Mouse (Mus musculus) liver, embryonic 12.5 days (tissue): ENCODE results near the gene Crtc3. TPM values are rescaled to one million over a fixed set of nuclear protein-coding genes. Genes with fewer than 3 reads are reported as not detected.

Experiments
- ATAC-seq: fragments of 200-750 bp; cut with Nextera tagmentation; 2 replicates; pipeline ENCODE4 v1.8.0; 2017; ENCODE audit warnings: moderate number of reproducible peaks, mild to moderate bottlenecking, moderate library complexity
- H3K27ac ChIP-seq: fragments of 300-500 bp; sonication (generic); 2 replicates; pipeline ENCODE4 v1.5.1; 2016; ENCODE audit warnings: mild to moderate bottlenecking
- H3K27me3 ChIP-seq: fragments of 300-500 bp; sonication (generic); replicated peaks from 2 replicates; pipeline ENCODE4 v1.6.1; 2016; ENCODE audit warnings: mild to moderate bottlenecking, moderate library complexity
- H3K36me3 ChIP-seq: fragments of 300-500 bp; sonication (generic); 2 replicates; pipeline ENCODE4 v1.6.1; 2016; ENCODE audit warnings: mild to moderate bottlenecking, moderate library complexity
- H3K4me1 ChIP-seq: fragments of 300-500 bp; sonication (generic); 2 replicates; pipeline ENCODE4 v1.6.1; 2016
- H3K4me2 ChIP-seq: fragments of 300-500 bp; sonication (generic); 2 replicates; pipeline ENCODE4 v1.6.1; 2016; ENCODE audit warnings: mild to moderate bottlenecking, moderate library complexity
- H3K4me3 ChIP-seq: fragments of 300-500 bp; sonication (generic); 2 replicates; pipeline ENCODE4 v1.5.1; 2016; ENCODE audit warnings: mild to moderate bottlenecking, moderate library complexity
- H3K9ac ChIP-seq: fragments of 300-500 bp; sonication (generic); 2 replicates; pipeline ENCODE4 v1.6.1; 2016; ENCODE audit warnings: mild to moderate bottlenecking, moderate library complexity
- H3K9me3 ChIP-seq: fragments of 300-500 bp; sonication (generic); replicated peaks from 2 replicates; pipeline ENCODE4 v1.6.1; 2016; ENCODE audit warnings: mild to moderate bottlenecking, moderate library complexity
- WGBS: fragments of 180-500 bp; shearing (Covaris S2); methylation state at CpG from one replicate; pipeline ENCODE4 v1.1.7; 2016; ENCODE audit not compliant: insufficient replicate concordance; 5-methylcytosine and 5-hydroxymethylcytosine counted together
- polyA plus RNA-seq: library from polyadenylated mRNA; unstranded; fragments of >200 nt; fragmentation: Nextera tagmentation; extraction: Ambion mirVana; gene quantifications from 2 replicates; pipeline ENCODE4 v1.2.1, GENCODE M21; 2016

The Crtc3 gene
- polyA plus RNA-seq, 1 experiment from 2014 or later, result 7.1 TPM

DNA sequence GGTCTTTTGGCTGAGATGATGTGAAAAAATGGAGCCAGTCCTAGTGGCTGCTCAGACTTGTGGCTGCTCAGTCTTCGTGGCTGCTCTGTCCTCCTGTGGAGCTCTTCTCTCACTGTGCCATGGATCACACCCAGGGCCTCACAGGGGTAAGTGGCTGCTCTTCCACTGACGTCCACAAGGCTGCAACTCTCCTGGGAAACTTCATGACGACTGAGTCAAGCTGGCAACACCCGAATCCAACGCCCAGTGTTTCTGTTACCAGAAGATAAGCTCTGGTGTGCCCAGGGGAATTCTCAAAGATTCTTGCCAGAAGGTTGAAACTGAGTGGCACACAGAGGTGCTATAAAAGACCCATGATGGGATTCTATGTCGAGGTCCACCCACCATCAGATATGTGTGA lies 13.8 kb upstream of the Crtc3 start:
- 0 out of 2 replicates have a peak overlapping the region, but pooled peaks have one; percentile 36 for H3K27ac ChIP-seq
- peaks cover 24% of the 10 kb centered on the region for H3K4me1 ChIP-seq
- peak overlapping the region; percentile 12; the same call in 1 of the 2 replicates for H3K4me2 ChIP-seq
- no peak overlapping the region for H3K4me3 ChIP-seq
- H3K9me3 ChIP-seq, result no peaks in the 10 kb centered on the region
- H3K36me3 ChIP-seq, result no peaks in the 10 kb centered on the region
- peak; percentile 84 for ATAC-seq
- no peak overlapping the region for H3K9ac ChIP-seq
- no peaks in the 10 kb centered on the region for H3K27me3 ChIP-seq
- WGBS, result 33% methylated on average over 6 of the region's 6 CpGs

DNA sequence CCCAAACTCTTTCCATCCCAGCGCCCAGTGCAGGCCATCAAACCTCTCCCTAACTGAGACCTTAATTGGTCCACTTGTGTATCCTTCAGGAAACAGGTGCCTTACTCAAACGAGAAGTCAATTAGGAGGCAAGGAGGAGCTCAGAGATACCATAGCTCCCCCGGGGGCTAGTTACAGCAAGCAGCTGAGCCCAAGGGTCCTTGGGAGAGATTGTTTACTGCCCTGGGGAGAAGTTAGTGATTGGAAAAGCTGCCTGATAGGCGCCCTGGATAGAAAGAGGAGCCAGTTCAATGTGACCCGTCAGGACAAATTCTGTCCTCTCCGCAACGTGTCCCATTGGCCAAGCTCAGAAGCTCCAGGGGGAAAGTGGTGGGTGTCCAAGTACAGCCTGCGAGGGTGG lies 11.0 kb upstream of the Crtc3 start:
- Histone ChIP-seq H3K4me3 (no peak overlapping the region), H3K4me1 (peaks cover 41% of the 10 kb centered on the region), H3K9me3 (no peaks in the 10 kb centered on the region), H3K9ac (no peak overlapping the region), H3K4me2 (no peak overlapping the region), H3K36me3 (no peaks in the 10 kb centered on the region), H3K27ac (no peak overlapping the region), H3K27me3 (no peaks in the 10 kb centered on the region)
- WGBS, result 52% methylated on average over 8 of the region's 8 CpGs
- ATAC-seq, result no peak

DNA sequence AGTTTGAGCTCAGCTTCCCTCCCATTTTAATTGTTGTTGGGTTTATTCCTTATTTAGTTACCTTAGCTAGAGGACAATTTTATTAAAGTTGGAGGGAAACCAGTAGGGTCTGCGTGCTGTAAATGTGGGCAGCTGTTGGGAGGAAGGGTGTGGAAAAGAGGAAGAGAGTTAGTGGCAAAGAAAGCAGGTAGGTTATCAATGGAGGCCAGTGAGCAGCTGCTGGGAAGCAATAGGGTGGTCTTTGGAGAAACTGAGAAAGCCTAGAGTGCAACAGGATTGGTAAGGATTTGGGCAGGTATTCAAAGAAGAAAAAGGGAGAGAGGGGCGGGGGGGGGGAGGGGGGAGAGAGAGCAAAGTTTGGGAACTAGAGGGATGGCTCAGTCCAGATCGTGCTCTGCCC lies 10.3 kb upstream of the Crtc3 start:
- Histone ChIP-seq H3K4me1 (peaks cover 37% of the 10 kb centered on the region), H3K4me2 (no peak overlapping the region), H3K4me3 (no peak overlapping the region), H3K9ac (no peak overlapping the region), H3K9me3 (0 out of 2 replicates have a peak, but pooled peaks cover 5% of the 10 kb centered on the region), H3K36me3 (no peaks in the 10 kb centered on the region), H3K27me3 (no peaks in the 10 kb centered on the region), H3K27ac (no peak overlapping the region)
- ATAC-seq, result no peak
- whole genome bisulfite sequencing, result 52% methylated on average over 2 of the region's 3 CpGs

DNA sequence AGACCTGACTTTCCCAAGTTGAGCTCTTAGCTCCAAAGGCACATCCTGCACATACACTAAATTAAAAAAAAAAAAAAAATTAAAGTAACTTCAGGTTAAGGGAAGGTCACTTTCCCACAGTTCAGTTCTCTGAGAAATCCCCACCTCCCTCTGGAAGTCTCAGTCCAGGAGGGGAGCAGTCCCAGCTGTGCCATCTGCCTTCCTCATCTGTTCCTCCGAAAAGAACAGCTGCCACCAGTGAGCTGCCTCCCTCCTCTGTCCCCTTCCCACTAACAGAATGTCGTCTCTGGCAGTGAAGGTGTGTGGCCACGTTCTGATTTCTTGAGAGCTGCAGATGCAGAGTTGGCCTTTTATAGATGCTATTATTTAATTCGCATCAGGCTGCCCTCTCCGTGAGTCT lies 9.2 kb upstream of the Crtc3 start:
- WGBS, result 70% methylated on average over 5 of the region's 5 CpGs
- Histone ChIP-seq H3K9me3 (0 out of 2 replicates have a peak, but pooled peaks cover 5% of the 10 kb centered on the region), H3K36me3 (no peaks in the 10 kb centered on the region), H3K4me3 (no peak overlapping the region), H3K4me2 (no peak overlapping the region), H3K9ac (no peak overlapping the region), H3K27ac (no peak overlapping the region), H3K4me1 (peaks cover 26% of the 10 kb centered on the region), H3K27me3 (no peaks in the 10 kb centered on the region)
- no peak for ATAC-seq

DNA sequence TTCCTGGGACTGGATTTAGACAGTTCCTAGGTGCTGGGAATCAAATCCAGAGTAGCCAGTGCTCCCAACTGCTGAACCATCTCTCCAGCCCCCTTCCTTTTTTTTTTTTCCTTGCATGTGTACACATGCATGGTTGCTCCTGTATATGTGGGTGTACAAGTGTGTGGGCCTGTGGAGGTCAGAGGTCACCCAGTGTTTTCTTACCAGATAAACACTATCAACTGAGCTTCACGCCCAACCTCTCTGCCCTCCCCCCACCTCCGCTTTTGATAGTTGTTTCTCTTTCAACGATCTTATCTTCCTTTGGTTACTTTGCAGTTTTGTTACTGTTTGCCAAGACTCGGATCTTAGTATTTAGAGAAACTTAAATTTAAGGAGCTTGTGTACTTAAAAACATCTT lies 8.2 kb upstream of the Crtc3 start:
- H3K27me3 ChIP-seq, result no peaks in the 10 kb centered on the region
- no peak overlapping the region for H3K9ac ChIP-seq
- no peaks in the 10 kb centered on the region for H3K36me3 ChIP-seq
- H3K4me3 ChIP-seq, result no peak overlapping the region
- no peak overlapping the region for H3K27ac ChIP-seq
- peaks cover 18% of the 10 kb centered on the region for H3K4me1 ChIP-seq
- 0 out of 2 replicates have a peak overlapping the region, but pooled peaks have one; percentile 1 for H3K4me2 ChIP-seq
- 0 out of 2 replicates have a peak, but pooled peaks cover 5% of the 10 kb centered on the region for H3K9me3 ChIP-seq
- 9% methylated on average over 4 of the region's 4 CpGs for WGBS
- ATAC-seq, result peak; percentile 37; the same call in 1 of the 2 replicates

DNA sequence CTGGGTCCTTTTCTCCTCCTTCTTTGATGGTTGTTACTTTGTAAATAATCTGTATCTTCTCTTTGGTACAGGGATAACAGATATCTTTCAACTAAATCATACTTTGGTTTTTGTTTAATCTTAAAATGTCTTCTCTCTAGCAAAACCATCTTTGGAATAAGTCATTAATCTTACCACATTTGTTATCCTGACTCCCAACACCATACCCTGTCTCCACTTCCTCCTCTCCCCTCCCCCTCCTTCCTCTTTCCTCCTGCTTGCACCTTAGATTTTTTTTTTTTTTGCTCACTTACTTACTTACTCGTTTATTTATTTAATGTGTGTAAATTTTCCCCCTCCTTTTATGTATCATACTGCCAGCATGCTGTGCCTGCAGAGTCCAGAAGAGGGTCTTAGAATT lies 7.7 kb upstream of the Crtc3 start:
- H3K36me3 ChIP-seq, result no peaks in the 10 kb centered on the region
- H3K4me2 ChIP-seq, result no peak overlapping the region
- 18% methylated on average over 1 of the region's 1 CpGs for WGBS
- H3K9me3 ChIP-seq, result 0 out of 2 replicates have a peak, but pooled peaks cover 5% of the 10 kb centered on the region
- ATAC-seq, result no peak
- H3K4me3 ChIP-seq, result no peak overlapping the region
- peaks cover 18% of the 10 kb centered on the region for H3K4me1 ChIP-seq
- no peak overlapping the region for H3K9ac ChIP-seq
- no peaks in the 10 kb centered on the region for H3K27me3 ChIP-seq
- no peak overlapping the region for H3K27ac ChIP-seq

DNA sequence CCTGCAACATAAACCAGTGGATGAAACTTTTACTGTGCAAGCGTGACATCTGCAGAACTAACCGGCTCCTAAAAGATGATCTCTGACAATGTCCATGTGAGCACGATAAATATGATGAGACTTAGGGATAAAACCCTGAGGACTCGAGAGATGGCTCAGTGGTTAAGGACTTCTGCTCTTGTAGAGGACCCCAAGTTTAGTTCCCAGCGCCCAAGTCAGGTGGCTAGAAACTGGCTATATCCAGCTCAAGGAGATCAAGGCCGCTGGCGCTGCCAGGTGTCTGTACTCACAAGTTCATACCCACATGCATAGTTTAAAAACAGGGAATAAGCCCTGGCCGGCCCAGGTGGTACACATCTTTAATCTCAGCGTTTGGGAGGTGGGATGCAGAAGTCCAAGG lies 3.8 kb upstream of the Crtc3 start:
- ATAC-seq, result no peak

DNA sequence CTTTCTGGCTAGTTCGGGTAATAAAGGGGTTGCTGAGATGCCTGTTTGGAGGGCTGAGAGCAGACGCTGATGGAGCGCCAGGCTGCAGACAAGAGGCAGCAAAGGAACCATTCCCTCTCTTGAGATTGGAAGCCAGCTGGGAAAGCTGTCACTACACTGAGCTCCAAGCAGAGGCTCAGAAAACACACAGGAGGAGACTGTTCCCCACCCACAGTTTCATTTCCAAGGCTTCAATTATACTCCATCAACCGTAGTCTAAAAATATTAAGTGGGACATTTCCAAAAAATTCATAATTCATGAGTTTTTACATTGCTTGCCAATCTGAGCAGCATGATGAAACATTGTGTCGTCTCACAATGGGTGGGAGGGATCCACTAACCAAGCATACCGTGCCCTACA lies 2.5 kb upstream of the Crtc3 start:
- Histone ChIP-seq H3K36me3 (no peaks in the 10 kb centered on the region), H3K27me3 (no peaks in the 10 kb centered on the region), H3K9ac (no peak overlapping the region), H3K4me3 (no peak overlapping the region), H3K9me3 (0 out of 2 replicates have a peak, but pooled peaks cover 5% of the 10 kb centered on the region), H3K4me2 (no peak overlapping the region), H3K27ac (no peak overlapping the region), H3K4me1 (peaks cover 25% of the 10 kb centered on the region)
- 70% methylated on average over 6 of the region's 6 CpGs for WGBS
- ATAC-seq, result no peak

More for the DNA sequence above, 3.8 kb upstream of the Crtc3 start:
- Histone ChIP-seq H3K4me1 (peaks cover 30% of the 10 kb centered on the region), H3K4me3 (no peak overlapping the region), H3K9me3 (0 out of 2 replicates have a peak, but pooled peaks cover 5% of the 10 kb centered on the region), H3K9ac (no peak overlapping the region), H3K27ac (no peak overlapping the region), H3K36me3 (no peaks in the 10 kb centered on the region), H3K27me3 (no peaks in the 10 kb centered on the region), H3K4me2 (no peak overlapping the region)
- WGBS, result 79% methylated on average over 9 of the region's 9 CpGs

DNA sequence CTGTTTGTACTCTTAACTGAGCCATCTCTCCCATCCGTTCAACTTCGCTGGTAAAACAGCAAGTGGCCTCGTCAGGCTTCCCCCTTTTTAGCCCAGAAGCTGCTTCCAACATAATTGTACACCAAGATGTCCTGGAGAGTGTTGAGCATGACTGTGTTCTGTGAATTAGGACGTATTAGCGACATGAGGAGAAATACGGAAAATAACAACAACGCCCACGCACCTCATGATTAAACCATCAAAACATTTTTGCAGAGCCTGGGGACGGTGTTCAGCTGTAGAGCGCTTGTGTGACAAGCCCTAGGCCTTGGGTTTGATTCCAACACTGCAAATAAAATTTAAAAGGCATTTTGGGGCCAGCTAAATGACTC lies 529 bp upstream of the Crtc3 start:
- H3K27ac ChIP-seq, result peak overlapping the region; percentile 88
- H3K9me3 ChIP-seq, result 0 out of 2 replicates have a peak, but pooled peaks cover 2% of the 10 kb centered on the region
- H3K27me3 ChIP-seq, result no peaks in the 10 kb centered on the region; the same call in 1 of the 2 replicates
- WGBS, result 40% methylated on average over 10 of the region's 10 CpGs
- H3K4me1 ChIP-seq, result peaks cover 40% of the 10 kb centered on the region
- peak overlapping the region; percentile 81 for H3K4me3 ChIP-seq
- H3K36me3 ChIP-seq, result no peaks in the 10 kb centered on the region
- ATAC-seq, result no peak
- peak overlapping the region; percentile 95 for H3K4me2 ChIP-seq
- H3K9ac ChIP-seq, result peak overlapping the region; percentile 88

DNA sequence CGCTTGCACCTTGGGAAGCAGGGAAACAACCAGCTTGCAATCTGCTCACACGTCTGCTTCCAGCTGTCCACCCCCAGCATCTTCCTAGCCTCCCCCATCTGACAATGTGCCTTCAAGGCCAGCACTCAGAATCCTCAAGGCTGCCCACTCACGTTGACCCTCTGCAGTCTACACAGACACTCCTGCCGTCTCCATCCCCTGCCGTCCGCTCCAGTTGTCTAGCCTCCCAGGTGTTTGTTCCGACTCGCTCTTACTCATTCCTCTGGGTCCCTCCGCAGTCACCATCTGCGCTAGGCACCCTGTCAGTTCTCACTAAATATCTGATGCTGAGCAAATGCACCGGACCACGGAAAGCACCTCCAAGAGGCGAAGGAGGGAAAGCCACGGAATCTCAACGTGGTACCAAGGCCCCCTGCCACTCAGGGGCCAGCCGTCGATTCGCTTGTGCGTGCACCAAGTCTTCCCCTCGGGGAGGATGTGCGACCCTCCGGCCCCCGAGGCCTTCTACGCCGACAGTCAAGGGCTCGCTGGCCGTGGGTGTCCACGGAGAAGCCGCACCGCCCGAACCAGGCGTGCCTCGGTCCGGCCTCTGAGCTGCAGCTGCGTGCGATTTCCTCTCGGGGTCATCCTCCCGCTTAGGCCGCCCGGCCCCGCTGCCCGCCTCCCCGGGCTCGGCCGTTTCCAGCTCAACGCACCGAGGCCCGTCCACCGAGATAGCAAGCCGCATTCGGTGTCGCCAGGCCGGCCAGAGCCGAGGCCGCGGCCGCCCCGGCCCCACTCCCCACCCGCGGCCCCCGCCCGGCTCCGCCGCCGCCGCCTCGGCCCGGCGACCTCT lies 739 bp downstream of the Crtc3 start:
- Histone ChIP-seq H3K27ac (peak overlapping the region; percentile 88), H3K27me3 (no peaks in the 10 kb centered on the region; the same call in 1 of the 2 replicates), H3K4me1 (peaks cover 43% of the 10 kb centered on the region), H3K9ac (peak overlapping the region; percentile 88), H3K4me3 (peak overlapping the region; percentile 81), H3K36me3 (no peaks in the 10 kb centered on the region), H3K4me2 (peak overlapping the region; percentile 95), H3K9me3 (0 out of 2 replicates have a peak, but pooled peaks cover 6% of the 10 kb centered on the region)
- ATAC-seq, result peak; percentile 9
- WGBS, result 3% methylated on average over 65 of the region's 69 CpGs

DNA sequence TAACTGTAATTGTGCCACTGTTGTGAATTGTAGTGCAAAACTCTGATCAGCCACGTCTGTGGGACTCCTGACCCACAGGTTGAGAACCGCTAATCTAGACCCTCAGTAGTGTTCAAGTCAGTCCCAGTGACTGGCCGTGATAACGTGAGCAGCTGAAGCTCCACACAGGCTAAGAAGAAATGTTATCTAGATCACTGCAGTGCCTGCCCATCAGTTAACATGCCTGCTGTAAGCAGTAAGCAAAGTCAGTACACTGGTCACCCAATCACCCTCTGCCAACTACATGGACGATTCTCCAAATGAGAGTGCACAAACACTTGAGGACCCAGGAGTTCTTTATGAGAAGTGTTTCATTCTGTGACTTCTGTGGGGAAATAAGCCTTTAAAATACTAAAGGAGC lies 3.0 kb downstream of the Crtc3 start:
- Histone ChIP-seq H3K4me2 (no peak overlapping the region), H3K9ac (no peak overlapping the region), H3K27ac (no peak overlapping the region), H3K4me1 (peaks cover 64% of the 10 kb centered on the region), H3K36me3 (no peaks in the 10 kb centered on the region), H3K27me3 (no peaks in the 10 kb centered on the region; the same call in 1 of the 2 replicates), H3K4me3 (no peak overlapping the region), H3K9me3 (0 out of 2 replicates have a peak, but pooled peaks cover 6% of the 10 kb centered on the region)
- 29% methylated on average over 5 of the region's 5 CpGs for WGBS
- no peak for ATAC-seq

DNA sequence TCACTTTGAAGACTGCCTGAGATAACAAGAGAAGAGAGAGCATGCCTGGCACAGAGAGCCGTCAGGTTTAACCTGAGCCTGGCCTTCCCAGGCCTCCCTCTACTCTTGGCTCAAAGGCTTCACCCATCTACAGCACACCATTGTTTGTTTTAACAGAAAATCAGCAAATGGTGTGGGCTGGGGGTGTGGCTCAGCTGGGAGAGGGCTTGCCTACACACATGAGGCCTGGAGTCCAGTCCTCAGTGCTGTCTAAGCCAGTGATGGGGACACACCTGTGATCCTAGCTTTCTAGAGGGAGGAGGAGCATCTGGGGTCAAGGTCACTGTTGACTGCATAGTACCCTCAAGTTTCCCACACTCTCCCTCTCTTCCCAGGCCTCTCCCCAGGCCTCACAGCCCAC lies 6.0 kb downstream of the Crtc3 start:
- ATAC-seq, result peak; percentile 43; the same call in 1 of the 2 replicates
- H3K27ac ChIP-seq, result no peak overlapping the region
- 19% methylated on average over 1 of the region's 1 CpGs for WGBS
- 0 out of 2 replicates have a peak, but pooled peaks cover 6% of the 10 kb centered on the region for H3K9me3 ChIP-seq
- peaks cover 61% of the 10 kb centered on the region for H3K4me1 ChIP-seq
- H3K4me3 ChIP-seq, result no peak overlapping the region
- H3K27me3 ChIP-seq, result no peaks in the 10 kb centered on the region; the same call in 1 of the 2 replicates
- no peak overlapping the region for H3K9ac ChIP-seq
- H3K4me2 ChIP-seq, result no peak overlapping the region
- H3K36me3 ChIP-seq, result no peaks in the 10 kb centered on the region
